Mouse (Mus musculus): ENCODE results near the gene Sprr2j-ps. TPM values are rescaled to one million over a fixed set of nuclear protein-coding genes. Genes with fewer than 3 reads are reported as not detected.

The Sprr2j-ps gene
- not detected in 2 replicates for polyA plus RNA-seq (2012; rRNA removed; ENCODE audit: low replicate concordance)

GRCm38 (mm10) chr3:92417782-92418181 lies at the start of gene Sprr2j-ps:
Gene Sprr2j-ps, plus strand, starts transcription at chr3:92418082.

DNA sequence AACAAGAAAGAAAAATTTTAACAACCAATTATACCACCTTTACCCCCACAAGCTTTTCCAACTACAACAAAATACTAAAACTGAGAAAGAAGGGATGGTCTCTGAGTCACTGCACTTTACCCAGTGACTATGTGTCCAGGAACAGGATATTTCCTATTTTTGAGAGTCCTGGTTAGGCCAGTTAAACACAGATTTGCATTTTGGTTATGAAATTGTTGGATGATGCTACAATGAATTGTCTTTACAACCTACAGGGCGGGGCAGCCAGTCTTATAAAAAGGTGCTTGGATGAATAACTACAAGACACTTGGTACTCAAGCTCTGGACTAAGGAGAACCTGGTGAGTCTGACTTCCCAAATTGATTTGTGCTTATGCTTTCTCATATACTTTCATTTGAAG lies 32.5 kb upstream of the Sprr2j-ps start, which contains the start of gene Sprr2h:
Gene Sprr2h (plus strand): TSS at position 301 of the 400 bp plus-strand sequence.

DNA sequence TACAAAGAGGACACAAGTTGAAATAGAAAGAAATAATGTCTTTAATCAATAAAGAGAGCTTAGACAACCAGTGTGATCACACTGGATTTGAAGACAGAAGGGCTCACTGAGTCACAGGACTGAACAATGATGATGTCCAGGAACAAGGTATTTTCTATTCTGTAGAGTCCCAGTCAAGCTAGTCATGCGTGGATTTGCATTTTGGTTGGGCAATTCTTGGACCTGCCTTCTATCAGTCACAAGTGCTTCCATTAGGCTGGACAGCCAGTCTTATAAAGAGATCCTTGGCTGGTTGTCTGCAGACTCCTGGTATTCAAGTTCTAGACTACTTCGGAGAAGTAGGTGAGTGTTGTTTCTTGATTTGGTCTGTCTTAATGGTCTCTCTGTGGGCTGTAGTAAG lies 10.2 kb upstream of the Sprr2j-ps start, which contains the start of gene Sprr2i:
Gene Sprr2i (plus strand): TSS at position 301 of the 400 bp plus-strand sequence.

DNA sequence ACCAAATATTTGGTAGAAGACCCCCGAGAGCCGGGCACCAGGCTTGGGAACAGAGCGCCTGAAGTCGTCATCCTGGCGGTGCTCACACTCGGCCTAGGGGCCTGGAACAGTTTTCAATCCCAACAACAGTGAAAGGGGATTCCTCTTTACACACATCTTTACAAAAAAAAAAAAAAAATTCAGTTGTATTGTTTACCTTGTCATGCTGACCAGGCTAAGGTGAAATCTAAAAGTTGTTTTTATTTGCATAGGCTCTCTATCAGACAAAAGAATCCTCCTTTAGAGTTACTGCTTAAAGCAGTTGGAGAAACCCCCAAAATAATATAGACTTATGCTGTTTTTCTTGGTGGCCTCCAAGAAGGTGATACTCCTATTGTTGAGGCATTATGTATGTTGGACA lies 11.4 kb downstream of the Sprr2j-ps start, which contains the start of gene Gm9774:
Gene Gm9774 (minus strand): TSS at position 101 of the 400 bp plus-strand sequence.

GRCm38 (mm10) chr3:92432282-92432681 lies 14.4 kb downstream of the Sprr2j-ps start, which contains the start of gene Sprr2k:
Gene Sprr2k, plus strand, starts transcription at chr3:92432582.

GRCm38 (mm10) chr3:92438689-92439088 lies 20.8 kb downstream of the Sprr2j-ps start, which contains the start of gene Sprr1b:
Gene Sprr1b, minus strand, starts transcription at chr3:92438789.

DNA sequence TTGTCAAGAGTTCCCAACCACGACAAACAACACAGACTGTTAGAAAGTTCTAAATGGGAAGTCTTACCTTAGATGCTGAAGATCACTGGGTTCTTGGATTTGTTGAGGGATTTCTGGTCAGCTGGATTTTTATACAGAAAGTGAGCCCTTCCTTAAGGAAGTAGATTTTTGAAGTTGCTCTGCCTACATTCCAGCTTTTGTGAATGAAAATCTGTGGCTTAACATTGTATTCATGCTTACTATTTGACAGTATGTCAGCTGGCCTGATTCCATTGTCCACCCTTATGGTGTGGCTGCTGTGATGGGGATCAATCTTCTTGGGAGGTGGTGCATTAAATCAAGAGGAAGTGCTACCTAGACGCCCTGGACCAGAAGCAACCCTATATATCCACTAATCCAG lies 40.7 kb downstream of the Sprr2j-ps start, which contains the start of gene Sprr3:
Gene Sprr3 (minus strand): TSS at position 101 of the 400 bp plus-strand sequence.

Other genes with a start within 250 kb of the Sprr2j-ps start
- gene Sprr2a1, start 202.3 kb upstream of the Sprr2j-ps start, polyA plus RNA-seq (2012; rRNA removed; ENCODE audit: low replicate concordance) = 0.07 TPM in 1 of 2 replicates, not detected in the other
- 6.9 and 7.0 TPM in 2 replicates for gene Sprr2a2, start 202.2 kb upstream of the Sprr2j-ps start, polyA plus RNA-seq (2012; rRNA removed; ENCODE audit: low replicate concordance)
- gene Sprr2a3, start 132.7 kb upstream of the Sprr2j-ps start, polyA plus RNA-seq (2012; rRNA removed; ENCODE audit: low replicate concordance) = 0.43 and 0.94 TPM in 2 replicates
- not detected in 2 replicates for gene Sprr2b, start 101.5 kb upstream of the Sprr2j-ps start, polyA plus RNA-seq (2012; rRNA removed; ENCODE audit: low replicate concordance)
- gene Sprr2d, start 78.9 kb upstream of the Sprr2j-ps start, polyA plus RNA-seq (2012; rRNA removed; ENCODE audit: low replicate concordance) = not detected in 2 replicates
- gene Sprr2e, start 65.9 kb upstream of the Sprr2j-ps start, polyA plus RNA-seq (2012; rRNA removed; ENCODE audit: low replicate concordance) = not detected in 2 replicates
- not detected in 2 replicates for gene Sprr2f, start 52.9 kb upstream of the Sprr2j-ps start, polyA plus RNA-seq (2012; rRNA removed; ENCODE audit: low replicate concordance)
- gene Sprr2h, start 32.4 kb upstream of the Sprr2j-ps start, polyA plus RNA-seq (2012; rRNA removed; ENCODE audit: low replicate concordance) = not detected in 2 replicates
- not detected in 2 replicates for gene Sprr2i, start 10.1 kb upstream of the Sprr2j-ps start, polyA plus RNA-seq (2012; rRNA removed; ENCODE audit: low replicate concordance)
- 13.6 and 17.5 TPM in 2 replicates for gene Gm9774, start 11.3 kb downstream of the Sprr2j-ps start, polyA plus RNA-seq (2012; rRNA removed; ENCODE audit: low replicate concordance)
- gene Sprr2k, start 14.5 kb downstream of the Sprr2j-ps start, polyA plus RNA-seq (2012; rRNA removed; ENCODE audit: low replicate concordance) = not detected in 2 replicates
- gene Sprr1b, start 20.7 kb downstream of the Sprr2j-ps start, polyA plus RNA-seq (2012; rRNA removed; ENCODE audit: low replicate concordance) = not detected in 2 replicates
- gene Sprr3, start 40.6 kb downstream of the Sprr2j-ps start, polyA plus RNA-seq (2012; rRNA removed; ENCODE audit: low replicate concordance) = not detected in 2 replicates
- gene Sprr1a, start 67.8 kb downstream of the Sprr2j-ps start, polyA plus RNA-seq (2012; rRNA removed; ENCODE audit: low replicate concordance) = 24.1 and 25.4 TPM in 2 replicates
- not detected in 2 replicates for gene Sprr4, start 82.4 kb downstream of the Sprr2j-ps start, polyA plus RNA-seq (2012; rRNA removed; ENCODE audit: low replicate concordance)
- 5.7 TPM in 1 of 2 replicates, not detected in the other for gene 2310046K23Rik, start 116.4 kb downstream of the Sprr2j-ps start, polyA plus RNA-seq (2012; rRNA removed; ENCODE audit: low replicate concordance)
- gene Ivl, start 155.7 kb downstream of the Sprr2j-ps start, polyA plus RNA-seq (2012; rRNA removed; ENCODE audit: low replicate concordance) = 1.4 TPM in 1 of 2 replicates, not detected in the other
- gene Smcp, start 170.9 kb downstream of the Sprr2j-ps start, polyA plus RNA-seq (2012; rRNA removed; ENCODE audit: low replicate concordance) = 0.24 TPM in 1 of 2 replicates, not detected in the other
- 0.20 TPM in 1 of 2 replicates, not detected in the other for gene 2210017I01Rik, start 189.4 kb downstream of the Sprr2j-ps start, polyA plus RNA-seq (2012; rRNA removed; ENCODE audit: low replicate concordance)
- gene Lce6a, start 203.6 kb downstream of the Sprr2j-ps start, polyA plus RNA-seq (2012; rRNA removed; ENCODE audit: low replicate concordance) = 0.66 and 1.3 TPM in 2 replicates
- gene Lce1a1, start 230.2 kb downstream of the Sprr2j-ps start, polyA plus RNA-seq (2012; rRNA removed; ENCODE audit: low replicate concordance) = 0.86 and 4.6 TPM in 2 replicates
- gene Lce1b, start 238.8 kb downstream of the Sprr2j-ps start, polyA plus RNA-seq (2012; rRNA removed; ENCODE audit: low replicate concordance) = 1.4 and 8.5 TPM in 2 replicates

All from mammary gland, adult 2 months (tissue).